Mouse (Mus musculus) adrenal gland, adult 8-10 months (tissue): ENCODE data around the gene D1Ertd622e. TPM values are rescaled to one million over a fixed set of nuclear protein-coding genes. Genes with fewer than 3 reads are reported as not detected.
"Not testable (repeated sequence)": the region's sequence is repeated elsewhere in the genome, so short reads cannot be mapped to it uniquely, and the experiment has no call there.

ENCODE experiments used
- DNase-seq: peaks from one replicate; pipeline ENCODE4 v3.0.0; 2022
- total RNA-seq, 4 experiments: library from RNA; stranded (reverse); gene quantifications; 2 replicates each; pipeline ENCODE4 v1.2.4; 2022

D1Ertd622e gene
- total RNA-seq, 4 experiments from 2014 or later: 13.6 to 18.6 (median 15.3) TPM

DNA sequence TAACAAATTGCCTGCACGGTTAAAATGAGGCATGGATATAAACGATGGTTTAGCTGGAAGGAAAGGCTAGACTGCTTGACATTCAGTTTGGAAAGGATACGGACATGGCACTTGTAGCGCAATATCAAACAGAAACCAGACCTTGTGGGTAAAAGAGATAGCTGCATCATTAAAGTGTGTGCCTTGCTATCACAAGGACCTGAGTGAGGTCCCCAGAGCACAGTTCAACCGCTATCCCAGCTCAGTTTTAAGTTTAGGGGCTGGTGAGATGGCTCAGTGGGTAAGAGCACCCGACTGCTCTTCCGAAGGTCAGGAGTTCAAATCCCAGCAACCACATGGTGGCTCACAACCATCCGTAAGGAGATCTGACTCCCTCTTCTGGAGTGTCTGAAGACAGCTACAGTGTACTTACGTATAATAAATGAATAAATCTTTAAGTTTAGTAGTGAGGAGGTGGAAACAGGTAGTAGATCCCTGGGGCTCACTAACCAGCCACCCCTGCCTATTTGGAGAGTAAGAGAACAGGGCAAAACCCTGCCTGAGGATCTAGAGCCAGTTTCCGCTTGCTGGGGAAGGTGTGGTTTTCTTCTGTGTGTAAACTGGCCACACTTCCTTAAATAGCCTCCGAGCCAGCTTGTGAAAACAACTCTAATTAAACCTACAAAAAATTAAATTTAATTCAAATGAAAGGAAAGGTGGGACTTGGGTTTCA, 29.2 kb downstream of the D1Ertd622e start:
- DNase-seq: no peak

DNA sequence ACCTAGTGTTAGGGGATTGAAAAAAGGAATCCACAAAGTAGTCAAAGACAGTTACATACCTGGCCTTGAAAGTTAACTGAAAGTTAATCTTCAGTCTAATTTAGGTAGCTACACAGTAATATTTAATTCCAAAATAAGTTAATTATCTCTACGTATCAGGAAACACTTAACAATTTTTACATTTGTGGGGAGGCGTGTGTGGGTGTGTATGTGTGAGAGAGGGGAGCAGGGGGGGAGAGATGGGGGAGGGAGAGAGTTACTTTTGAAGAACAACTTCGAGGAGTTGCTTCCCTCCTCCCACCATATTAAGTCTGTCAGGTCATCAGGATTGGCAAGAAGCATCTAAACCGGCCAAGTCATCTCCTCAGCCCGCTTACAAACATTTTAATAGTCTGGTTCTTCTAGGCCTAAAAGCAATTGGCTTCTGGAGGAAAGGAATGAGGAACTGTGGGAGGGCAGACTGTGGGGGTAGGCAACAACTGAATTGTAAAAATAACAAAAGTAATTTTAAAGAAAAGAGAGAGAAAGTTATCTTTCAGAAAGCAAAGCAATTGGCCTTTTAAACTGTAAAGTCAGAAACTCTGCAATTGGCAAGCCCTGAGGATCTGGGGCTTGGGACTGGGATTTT, 29.9 kb downstream of the D1Ertd622e start:
- DNase-seq: no peak

DNA sequence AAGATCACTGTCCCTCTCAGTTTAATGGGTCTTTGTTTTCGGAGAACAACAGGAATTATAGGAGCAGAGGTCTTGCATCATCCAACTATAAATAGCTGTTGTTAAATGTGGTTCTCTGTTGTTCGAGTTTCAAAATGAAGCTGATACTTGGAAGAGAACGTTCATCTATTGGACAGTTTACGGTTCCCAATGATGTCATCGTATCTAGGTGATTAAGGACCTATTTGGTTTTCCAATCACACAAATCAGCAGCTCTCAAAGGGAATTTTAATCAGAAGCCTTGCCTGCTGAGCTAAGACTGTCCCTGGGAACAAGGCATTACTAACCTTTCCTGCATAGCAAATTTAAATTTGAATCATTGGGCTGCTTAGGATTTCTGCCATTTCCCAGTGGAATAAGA, 31.7 kb downstream of the D1Ertd622e start:
- DNase-seq: no peak

DNA sequence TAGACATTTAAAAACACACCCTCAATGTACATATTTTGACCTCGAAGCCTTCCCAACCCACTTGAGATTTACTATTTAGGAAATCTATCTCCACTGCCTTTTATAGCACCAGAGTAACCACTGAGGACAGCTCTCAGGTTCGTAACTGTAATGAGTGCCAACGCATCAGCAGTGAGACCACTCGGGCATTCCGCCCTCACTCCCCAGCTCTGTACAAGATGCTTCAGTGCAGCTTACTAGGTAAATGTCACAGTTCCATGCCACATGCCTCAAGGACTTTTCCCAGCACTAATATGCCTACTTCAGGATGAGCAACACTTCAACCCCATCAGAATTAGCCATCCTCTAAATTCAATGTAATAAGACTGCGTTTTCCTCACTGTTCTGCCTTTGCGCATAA, 33.0 kb downstream of the D1Ertd622e start:
- no peak for DNase-seq

DNA sequence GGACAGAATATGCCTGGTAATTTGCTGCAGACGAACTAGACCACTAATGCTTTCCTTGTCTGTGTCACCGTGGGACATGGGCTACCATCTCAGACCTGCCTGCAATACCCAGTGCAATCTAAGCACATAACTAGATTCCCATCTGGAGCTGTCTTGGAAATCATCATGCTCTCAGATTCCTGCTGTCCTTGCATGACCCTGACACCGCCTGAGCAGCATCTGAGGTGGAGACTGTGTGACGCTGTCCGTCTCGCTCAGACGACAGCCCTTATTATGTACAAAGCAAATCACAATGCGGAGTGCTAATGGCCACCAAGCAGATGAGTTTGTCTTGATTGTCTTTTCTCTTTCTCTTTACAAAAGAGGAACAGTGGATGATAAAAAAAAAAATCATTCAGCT, 33.9 kb downstream of the D1Ertd622e start:
- no peak for DNase-seq

DNA sequence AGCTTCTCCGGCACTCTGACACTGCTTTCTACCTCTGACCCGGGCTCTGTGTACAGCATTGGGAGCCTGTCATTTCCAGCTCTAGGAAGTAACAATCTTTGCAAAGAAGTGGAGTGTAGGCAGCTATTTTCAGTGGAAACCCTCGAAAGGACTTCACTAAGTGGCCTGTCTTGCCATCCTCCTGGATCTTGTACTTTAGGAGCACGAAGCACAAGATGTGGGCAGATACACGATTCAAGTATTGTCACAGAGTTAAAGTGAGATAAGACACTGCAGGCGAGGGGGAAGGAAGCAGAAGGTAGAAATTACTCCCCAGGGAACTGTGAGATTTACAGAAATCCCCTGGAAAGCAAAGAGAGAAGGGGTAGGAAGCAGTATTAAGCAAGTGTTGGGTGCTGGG, 36.4 kb downstream of the D1Ertd622e start:
- no peak for DNase-seq

DNA sequence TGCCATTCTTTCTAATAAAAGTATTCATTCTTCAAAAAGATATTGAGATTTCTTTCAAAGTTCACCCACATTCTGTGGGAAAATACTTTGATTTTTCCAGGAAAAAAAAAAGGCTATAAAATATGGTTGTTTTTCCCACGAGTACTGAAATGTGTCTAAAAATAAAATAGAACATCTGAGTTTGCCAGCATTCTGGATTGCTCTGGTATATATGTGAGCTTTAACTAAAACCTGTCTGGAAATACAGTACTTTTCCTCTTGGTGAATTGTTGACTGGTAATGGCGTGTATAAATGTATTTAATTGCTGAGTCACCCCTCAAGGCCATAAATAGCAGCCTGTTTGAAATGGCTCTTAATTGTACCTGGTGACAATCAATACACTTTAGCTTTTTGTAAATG, 37.5 kb downstream of the D1Ertd622e start:
- no peak for DNase-seq

DNA sequence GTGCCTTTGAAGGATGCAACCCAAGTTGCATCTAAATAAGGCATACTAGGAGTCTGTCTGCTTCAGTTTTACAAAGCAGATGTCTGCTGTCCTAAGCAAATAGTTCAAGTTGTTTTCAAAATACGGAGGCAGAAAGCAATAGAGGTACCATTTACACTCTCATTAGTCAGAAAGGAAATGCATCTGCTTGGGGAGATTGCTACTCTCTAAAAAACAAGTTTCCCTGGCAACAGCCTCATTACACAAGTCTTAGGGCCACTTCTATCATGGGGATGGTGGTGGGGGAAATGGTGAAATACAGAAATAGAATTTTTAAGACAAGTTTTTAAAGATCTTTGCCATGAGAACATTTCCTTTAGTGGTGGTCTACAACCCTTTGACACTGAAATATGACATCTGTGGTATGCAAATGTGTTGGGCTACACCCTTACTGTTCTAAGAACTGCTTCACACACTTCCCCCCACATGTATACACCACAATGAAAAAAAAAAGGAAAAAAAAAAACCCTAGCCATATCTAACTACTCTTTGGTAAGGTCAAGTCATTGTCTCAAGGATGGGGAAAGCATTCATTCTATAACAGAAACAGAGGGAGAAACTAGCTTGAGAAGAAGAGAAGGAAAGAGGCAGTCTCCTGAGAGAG, 38.5 kb downstream of the D1Ertd622e start:
- DNase-seq: no peak

DNA sequence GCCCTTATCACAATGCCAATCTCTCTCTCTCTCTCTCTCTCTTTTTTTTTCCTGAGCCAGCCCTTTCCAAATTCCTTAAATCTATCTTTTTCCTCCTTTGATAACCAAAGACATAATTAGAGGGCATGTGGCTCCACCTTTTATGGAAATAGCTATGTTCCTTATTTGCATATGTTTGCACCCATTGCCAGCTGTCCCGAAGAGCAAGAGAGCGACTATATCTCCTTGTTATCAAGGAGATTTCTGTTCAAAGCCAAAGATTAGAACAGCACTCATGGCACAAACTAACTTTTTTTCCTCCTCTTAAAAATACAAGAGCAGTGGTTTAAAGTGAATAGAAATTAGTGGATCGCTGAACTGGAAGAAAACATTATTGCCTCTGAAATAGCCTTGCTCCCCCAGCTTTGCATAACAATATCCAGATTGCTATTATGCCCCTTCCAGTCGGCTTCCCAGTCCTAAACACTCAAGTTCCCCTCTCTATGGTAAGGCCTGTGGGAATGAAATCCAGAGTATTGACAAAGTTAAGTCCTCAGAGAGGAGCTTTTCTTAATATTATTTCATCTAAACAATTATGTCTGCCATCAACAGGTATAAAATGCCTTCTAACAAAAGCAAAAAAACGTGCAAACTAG, 39.2 kb downstream of the D1Ertd622e start:
- no peak for DNase-seq

DNA sequence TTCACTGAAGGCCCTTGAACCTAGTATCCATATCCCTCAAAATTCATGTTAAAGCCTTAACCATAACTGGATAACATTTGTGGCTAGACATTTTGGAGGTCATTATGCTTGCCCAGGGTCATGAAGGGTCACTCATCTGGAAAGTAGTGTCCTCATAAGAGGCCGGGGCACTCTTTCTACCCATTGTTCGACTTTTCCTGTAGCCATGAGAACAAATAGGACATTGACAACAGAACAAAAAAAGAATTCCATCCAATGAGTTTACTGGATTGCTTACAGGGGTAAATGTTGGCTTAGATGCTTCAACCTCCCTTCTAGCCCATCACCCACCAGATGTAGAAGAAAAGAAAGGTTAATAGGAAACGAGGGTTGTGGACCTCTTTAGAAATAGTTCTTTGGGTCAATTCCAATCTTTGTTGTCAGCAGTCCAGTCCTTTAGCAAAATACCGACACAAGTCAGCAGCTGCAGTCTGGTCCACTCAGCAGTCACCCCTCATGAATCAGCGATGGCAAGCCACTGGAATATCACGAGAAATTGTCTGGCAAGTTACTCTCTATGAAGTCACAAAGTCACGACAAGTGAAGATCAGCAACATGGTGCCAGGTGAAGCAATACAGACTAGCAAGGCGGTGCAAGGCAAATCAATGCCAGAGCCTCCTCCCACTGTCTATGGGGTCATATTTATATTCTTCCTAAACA, 42.1 kb downstream of the D1Ertd622e start:
- DNase-seq: no peak

DNA sequence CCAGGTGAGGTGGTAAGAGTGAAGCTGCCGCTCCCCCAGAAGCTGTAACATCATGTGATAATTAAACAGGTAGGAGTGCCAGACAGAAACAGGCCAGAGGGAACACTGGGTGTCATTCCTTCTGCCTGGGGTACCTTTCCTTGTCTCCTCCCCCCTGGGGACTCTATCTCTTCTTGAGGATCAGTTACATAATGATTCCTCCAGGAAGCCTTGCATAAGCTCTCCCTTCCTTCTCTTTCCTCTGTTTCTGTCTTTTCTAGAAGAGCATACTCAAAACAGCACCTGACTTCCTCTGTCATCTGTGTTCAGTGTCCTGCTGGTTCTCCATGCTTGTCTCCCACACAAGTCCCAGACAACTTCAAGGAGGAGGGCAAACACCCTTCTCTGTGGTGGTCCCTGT, 46.3 kb downstream of the D1Ertd622e start:
- DNase-seq: no peak

DNA sequence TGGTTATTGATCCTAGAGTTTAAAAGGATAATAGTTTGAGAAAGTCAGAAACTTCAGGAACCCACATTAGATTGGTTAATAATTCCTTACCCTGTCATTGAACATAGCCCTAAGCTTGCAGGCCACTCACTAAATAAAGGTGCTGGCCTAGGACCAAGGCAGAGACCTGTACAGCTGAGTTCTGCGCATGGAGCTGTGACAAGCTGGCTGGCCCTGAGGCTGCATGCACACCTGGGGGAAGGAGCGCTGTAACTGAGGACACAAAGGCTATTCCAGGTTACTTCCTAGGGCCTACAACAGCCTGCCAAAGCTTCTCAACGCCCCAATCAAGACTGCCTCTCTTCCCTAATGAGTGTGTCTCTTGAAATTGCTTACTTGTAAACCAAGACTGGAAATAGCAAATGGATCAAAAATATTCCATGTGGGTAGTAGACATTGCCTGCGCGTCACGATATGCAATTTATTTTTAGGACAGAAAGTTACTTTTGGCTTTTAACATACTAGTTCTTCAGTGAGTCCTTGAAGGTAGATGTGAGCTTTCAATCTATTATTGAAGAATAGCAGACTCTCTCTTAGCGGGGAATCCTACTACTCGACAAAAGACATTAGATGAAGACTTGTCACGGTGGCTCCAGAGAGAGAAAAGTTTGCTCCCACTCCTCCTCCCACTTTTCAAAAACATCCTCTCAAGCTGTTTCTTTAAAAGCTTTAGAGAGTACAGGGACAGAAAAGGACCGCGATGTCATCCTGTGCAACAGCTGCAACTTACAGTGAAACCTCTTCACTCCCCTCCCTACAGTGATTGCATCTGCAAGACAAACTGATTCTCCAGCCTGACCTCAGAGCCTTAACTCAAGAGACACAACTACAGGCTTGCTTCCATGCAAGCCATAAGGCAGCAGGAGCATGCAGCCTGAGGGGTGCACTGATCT, 47.1 kb downstream of the D1Ertd622e start:
- no peak for DNase-seq

DNA sequence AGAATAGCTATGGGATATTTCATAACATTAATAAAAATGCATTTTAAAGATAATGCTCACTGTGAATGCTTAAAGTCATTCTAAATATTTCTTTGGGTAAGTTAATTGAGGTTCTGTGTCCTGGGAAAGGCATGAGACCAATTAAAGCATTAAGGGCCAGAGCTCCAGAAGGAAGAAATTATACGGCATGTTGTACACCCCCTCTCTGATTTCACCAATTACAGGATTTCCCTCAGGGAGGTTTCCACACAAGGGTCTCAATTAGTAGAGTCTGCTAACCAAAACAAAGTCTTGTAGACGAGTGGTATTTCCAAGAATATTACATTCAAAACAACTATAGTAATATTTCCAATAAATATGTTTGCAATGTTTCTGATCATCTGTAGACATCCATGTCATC, 50.1 kb downstream of the D1Ertd622e start:
- no peak for DNase-seq

DNA sequence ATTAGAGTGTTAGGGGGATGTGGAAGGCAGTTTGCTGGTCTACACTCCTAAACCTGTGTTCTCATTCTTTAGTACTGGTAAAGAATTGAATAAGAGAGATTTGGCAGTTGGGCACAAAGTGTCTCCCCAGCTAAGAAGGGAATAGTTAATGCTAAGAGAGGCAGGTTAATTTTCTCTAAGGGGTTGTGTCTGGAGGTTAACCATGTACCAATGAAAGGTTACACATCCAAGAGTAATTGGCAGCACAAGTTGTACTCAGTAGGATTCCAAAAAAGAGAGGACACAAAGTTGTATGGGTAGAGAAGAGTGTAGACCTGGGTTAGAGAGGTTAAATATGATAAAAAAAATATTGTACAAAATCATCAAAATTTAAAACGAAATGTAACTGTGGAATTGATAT, 58.5 kb downstream of the D1Ertd622e start:
- DNase-seq: no peak

DNA sequence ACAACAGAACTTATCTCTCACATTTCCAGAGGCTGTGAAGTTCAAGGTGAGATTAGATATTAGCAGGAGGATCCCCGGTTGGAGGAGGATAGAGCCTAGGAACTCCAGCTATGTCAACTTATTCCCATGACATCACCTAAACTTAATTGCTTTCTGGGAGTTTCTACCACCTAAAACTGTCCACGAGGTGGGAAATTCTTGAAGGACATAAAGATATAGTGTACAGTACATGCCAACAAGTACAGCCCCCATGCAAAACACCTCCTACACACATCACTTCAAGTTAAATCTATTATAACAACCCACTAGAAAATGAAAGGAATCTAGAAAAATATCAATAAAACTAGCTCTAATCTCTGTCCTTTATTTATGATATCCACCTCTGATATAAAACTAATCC, 61.5 kb downstream of the D1Ertd622e start:
- DNase-seq: no peak

DNA sequence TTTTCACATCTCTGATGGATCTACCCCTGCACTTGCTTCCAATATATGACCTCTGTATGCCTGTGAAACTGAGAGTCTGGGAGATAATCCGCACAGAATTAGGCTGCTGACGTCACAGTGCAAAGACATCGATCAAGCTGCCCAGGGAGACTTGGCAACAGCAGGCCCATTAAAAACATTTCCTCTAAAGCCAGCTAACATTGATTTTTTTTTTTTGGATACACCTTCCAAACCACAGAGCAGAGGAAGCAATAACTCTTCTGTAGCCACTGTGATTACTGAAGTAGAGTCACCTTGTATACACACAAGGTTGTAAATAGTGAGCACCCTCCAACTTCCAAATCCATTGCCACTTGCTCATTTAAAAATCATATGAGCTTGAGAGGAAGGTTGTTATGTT, 62.8 kb downstream of the D1Ertd622e start:
- DNase-seq: peak; percentile 8

DNA sequence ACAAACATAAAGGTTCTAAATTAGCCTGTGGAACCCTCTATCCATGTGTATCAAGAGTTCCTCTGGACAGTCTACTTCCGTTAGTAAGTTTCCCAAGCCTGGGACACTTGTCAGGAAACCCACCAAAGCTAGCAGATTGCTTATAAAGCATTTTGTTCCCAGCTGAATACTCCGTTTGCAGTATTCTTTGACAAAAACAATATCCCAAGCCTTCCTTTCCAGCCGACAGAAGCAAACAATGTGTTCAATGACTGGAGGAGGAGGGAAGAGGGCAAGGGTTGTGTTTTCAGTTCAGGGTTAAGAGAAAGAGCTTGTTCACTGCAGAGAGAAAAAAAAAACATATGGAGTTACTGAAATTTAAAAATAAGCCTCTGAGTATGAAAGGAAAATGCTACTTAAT, 73.3 kb downstream of the D1Ertd622e start:
- no peak for DNase-seq

DNA sequence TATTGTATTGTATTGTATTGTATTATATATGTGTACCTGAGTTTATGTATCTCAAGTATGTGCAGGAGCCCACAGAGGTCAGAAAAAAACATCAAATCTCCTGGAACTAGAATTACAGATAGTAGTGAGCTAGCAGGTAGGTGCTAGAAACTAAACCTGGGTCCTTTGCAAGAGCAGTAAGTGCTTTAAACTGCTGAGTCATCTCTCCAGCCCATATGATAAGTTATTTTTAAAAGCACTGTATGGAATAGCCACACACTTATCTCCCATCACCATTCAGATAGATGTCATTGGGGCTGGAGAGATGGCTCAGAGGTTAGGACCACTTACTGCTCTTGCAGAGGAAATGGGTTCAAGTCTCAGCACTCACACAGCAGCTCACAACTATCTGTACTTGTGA, 76.8 kb downstream of the D1Ertd622e start:
- no peak for DNase-seq

DNA sequence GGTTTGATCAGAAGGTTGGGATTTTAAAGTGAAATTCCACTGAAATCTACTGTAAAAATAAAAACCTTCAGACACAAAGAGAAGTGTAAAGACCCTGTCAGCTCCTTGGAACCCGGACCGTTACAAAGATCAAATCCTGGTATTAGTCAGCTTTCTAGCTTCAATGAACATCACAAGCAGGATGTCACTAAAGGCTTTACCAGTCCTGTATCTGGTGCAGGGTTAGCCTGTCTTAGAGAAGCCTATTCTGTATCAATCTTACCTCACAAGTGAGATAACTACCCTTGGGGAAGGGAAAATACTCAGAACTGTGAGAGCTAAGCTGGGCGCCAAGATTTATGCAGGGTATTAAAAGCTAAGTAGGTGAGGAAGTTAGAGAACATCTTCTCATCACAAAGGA, 77.7 kb downstream of the D1Ertd622e start:
- no peak for DNase-seq

DNA sequence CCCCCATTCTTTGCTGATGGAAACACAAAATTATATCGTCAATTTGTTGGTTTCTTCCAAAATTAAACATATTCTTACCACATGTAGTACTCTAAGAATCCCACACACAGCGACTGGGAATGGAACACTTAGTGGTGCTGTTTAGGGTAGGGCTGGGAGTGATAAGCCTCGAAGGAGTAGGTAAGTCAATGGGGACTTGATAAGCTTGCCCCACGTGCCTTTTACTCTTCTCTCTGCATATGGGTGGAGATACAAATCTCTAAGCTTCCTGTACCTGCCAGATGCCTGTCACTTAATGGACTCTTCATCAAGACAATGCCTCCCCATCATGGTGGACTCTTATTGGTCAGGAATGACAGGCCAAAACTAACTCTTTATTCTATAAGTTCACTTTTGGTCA, 78.8 kb downstream of the D1Ertd622e start:
- DNase-seq: no peak

DNA sequence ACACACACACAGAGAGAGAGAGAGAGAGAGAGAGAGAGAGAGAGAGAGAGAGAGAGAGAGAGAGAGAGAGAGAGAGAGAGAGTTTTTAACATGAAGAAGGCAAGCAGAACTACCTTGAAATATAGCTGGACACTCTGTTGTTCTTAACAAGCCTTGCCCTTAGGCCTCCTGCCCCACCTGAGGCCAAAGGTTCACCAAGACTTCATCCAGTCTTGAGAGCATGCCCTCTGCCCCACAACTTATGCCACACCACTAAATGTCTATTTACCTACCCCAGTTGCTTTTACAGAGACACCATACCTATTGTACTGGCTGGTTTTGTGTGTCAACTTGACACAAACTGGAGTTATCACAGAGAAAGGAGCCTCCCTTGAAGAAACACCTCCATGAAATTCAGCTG, 81.2 kb downstream of the D1Ertd622e start:
- DNase-seq: not testable (repeated sequence)

DNA sequence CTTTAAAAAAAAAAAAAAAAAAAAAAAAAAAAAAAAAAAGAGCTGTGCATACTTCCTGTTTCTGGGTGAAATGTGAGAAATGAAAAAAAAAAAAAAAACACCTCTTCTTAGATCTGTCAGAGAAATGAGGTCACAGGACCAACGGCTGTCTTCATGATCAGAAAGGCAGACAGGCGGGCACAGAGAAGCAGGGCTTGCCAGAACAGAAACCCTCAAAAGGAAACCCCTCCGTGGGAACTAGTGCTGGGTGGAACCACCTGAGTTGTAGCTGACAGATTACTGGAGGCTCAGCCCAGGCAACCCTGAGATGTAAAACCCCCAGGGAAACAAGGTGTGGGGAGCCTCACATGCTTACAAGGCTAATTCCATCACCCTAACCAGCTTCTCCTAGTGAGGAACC, 81.6 kb downstream of the D1Ertd622e start:
- no peak for DNase-seq
